In the genomic region with DNA sequence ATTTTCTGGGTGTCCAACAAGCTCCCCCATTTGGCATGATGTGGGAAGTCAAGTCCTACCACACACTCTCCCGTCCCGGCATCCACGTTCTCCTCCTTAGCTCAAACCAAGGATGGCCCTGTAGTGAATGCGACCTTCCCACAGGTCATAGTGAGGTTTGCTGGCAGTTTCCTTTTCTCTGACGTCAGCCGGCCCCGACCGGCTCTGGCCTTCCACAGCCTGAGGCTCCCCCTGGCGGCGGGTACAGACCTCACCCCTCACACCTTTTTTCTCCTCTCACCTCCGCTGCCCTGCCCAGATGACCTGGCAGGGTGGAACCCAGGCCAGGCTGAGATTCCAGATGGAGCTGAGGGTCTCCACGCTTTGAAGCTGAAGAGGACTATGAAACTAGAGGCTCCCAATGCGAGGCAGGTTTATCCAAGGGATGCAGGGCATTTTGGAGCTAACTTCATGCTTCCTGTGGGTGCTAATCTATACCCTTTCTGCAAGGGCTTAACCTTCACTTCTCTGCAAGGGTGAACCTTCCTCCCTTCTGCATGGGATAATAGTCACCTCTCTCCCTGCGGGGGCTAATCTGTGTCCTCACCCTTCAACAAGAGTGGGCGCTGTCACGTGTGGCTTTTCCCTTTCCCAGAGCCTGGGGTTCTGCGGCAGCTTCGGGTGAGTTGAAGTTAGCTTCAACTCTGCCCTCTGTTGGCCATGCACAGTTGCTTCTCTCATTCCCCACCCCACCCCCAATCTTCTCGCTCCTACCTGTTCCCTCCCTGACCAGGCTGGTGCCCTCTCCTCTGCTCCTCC, we compare ENCODE assay signal across 8 mouse cellular contexts. TPM values are rescaled to one million over a fixed set of nuclear protein-coding genes. Genes with fewer than 3 reads are reported as not detected.
DNase-seq lines count a peak whose midpoint lies in the region; ATAC-seq lines count a peak whose summit lies in the region.

No protein-coding gene starts in this region.

- intact Hi-C loops in gastrocnemius, postnatal 14 days (cut with DNase I; ENCODE audit: low total_unique reads), result loop anchor here (5.0 kb wide), 1 partner anchor 81 kb away; no protein-coding TSS in a partner anchor

- H3K4me1 ChIP-seq in hindbrain, embryonic 11.5 days (replicated peaks; ENCODE audit: control insufficient read depth, insufficient read depth, low read length), result no peaks in the 10 kb centered on the region
- no peaks in the 10 kb centered on the region for H3K4me1 ChIP-seq in hindbrain, embryonic 12.5 days
- peaks cover 7% of the 10 kb centered on the region for H3K4me1 ChIP-seq in limb, embryonic 10.5 days

- no peaks in the 10 kb centered on the region for H3K9me3 ChIP-seq in hindbrain, embryonic 11.5 days (ENCODE audit: control insufficient read depth, low read length)
- H3K9me3 ChIP-seq in hindbrain, embryonic 12.5 days (replicated peaks), result no peaks in the 10 kb centered on the region
- H3K9me3 ChIP-seq in limb, embryonic 10.5 days (replicated peaks), result no peaks in the 10 kb centered on the region

- no peaks in the 10 kb centered on the region for H3K36me3 ChIP-seq in hindbrain, embryonic 11.5 days (ENCODE audit: control insufficient read depth, insufficient read depth, low read length)
- H3K36me3 ChIP-seq in hindbrain, embryonic 12.5 days, result no peaks in the 10 kb centered on the region
- no peaks in the 10 kb centered on the region for H3K36me3 ChIP-seq in limb, embryonic 10.5 days

- 13% methylated on average over 19 of the region's 19 CpGs for WGBS in hindbrain, embryonic 11.5 days
- 6% methylated on average over 19 of the region's 19 CpGs for WGBS in hindbrain, embryonic 12.5 days
- WGBS in limb, embryonic 10.5 days, result 8% methylated on average over 19 of the region's 19 CpGs

- H3K9ac ChIP-seq in hindbrain, embryonic 11.5 days (ENCODE audit: low read depth, low read length), result no peak overlapping the region
- H3K9ac ChIP-seq in hindbrain, embryonic 12.5 days, result no peak overlapping the region

- no peak overlapping the region for H3K4me2 ChIP-seq in hindbrain, embryonic 11.5 days (replicated peaks; ENCODE audit: low read depth, low read length)
- no peak overlapping the region for H3K4me2 ChIP-seq in hindbrain, embryonic 12.5 days (replicated peaks)

- no peak overlapping the region for H3K4me3 ChIP-seq in hindbrain, embryonic 11.5 days (ENCODE audit: low read depth, low read length)
- H3K4me3 ChIP-seq in hindbrain, embryonic 12.5 days, result no peak overlapping the region
- H3K4me3 ChIP-seq in limb, embryonic 10.5 days, result no peak overlapping the region

- H3K27ac ChIP-seq in hindbrain, embryonic 11.5 days (ENCODE audit: low read depth, low read length), result no peak overlapping the region
- no peak overlapping the region for H3K27ac ChIP-seq in hindbrain, embryonic 12.5 days
- no peak overlapping the region for H3K27ac ChIP-seq in limb, embryonic 10.5 days

- peak; percentile 86 for DNase-seq in hindbrain, embryonic 11.5 days (ENCODE audit: low spot score)
- peak; percentile 61 for DNase-seq in cerebellum, adult 8-10 months
- peak; percentile 83 for DNase-seq in gastrocnemius, postnatal 14 days
- peak; percentile 76 for DNase-seq in kidney, adult 11 months
- DNase-seq in limb, embryonic 10.5 days (ENCODE audit: low spot score), result peak; percentile 88
- DNase-seq in monocyte, adult 2 months (ENCODE audit: low read depth in 1 of 2, low spot score in 2 of 2), result peak; percentile 41 to 75
- DNase-seq in spleen, postnatal 36 days (ENCODE audit: low spot score in 2 of 2), result peak; percentile 82 to 85

- no peak for ATAC-seq in hindbrain, embryonic 11.5 days (ENCODE audit: low FRiP score)
- ATAC-seq in hindbrain, embryonic 12.5 days (ENCODE audit: low FRiP score), result no peak

- H3K27me3 ChIP-seq in hindbrain, embryonic 11.5 days (ENCODE audit: control insufficient read depth, insufficient read depth, low read length), result no peaks in the 10 kb centered on the region
- H3K27me3 ChIP-seq in hindbrain, embryonic 12.5 days, result 0 out of 2 replicates have a peak, but pooled peaks cover 4% of the 10 kb centered on the region
- H3K27me3 ChIP-seq in limb, embryonic 10.5 days (ENCODE audit: low read depth, poor library complexity, severe bottlenecking), result no peaks in the 10 kb centered on the region; the same call in 1 of the 2 replicates

RNA-seq across cellular contexts. Expression of a gene that starts 5.5 kb away (rescaled TPM):
- polyA plus RNA-seq in hindbrain, embryonic 11.5 days (2014; fragmentation: Nextera tagmentation; extraction: Ambion mirVana), result not detected in 2 replicates
- polyA plus RNA-seq in hindbrain, embryonic 12.5 days (2016; fragmentation: Nextera tagmentation; extraction: Ambion mirVana), result not detected in 2 replicates
- not detected for total RNA-seq in gastrocnemius, postnatal 14 days (2021)
- not detected in 2 replicates for polyA plus RNA-seq in limb, embryonic 10.5 days (2016; fragmentation: Nextera tagmentation; extraction: Ambion mirVana)

RNA-seq across cellular contexts. Expression of a gene that starts 12.6 kb away (rescaled TPM):
- not detected in 2 replicates for polyA plus RNA-seq in hindbrain, embryonic 11.5 days (2014; fragmentation: Nextera tagmentation; extraction: Ambion mirVana)
- not detected in 2 replicates for polyA plus RNA-seq in hindbrain, embryonic 12.5 days (2016; fragmentation: Nextera tagmentation; extraction: Ambion mirVana)
- total RNA-seq in gastrocnemius, postnatal 14 days (2021), result not detected
- not detected in 2 replicates for polyA plus RNA-seq in limb, embryonic 10.5 days (2016; fragmentation: Nextera tagmentation; extraction: Ambion mirVana)

RNA-seq across cellular contexts. Expression of a gene that starts 17.9 kb away (rescaled TPM):
- polyA plus RNA-seq in hindbrain, embryonic 11.5 days (2014; fragmentation: Nextera tagmentation; extraction: Ambion mirVana), result not detected in 2 replicates
- not detected in 2 replicates for polyA plus RNA-seq in hindbrain, embryonic 12.5 days (2016; fragmentation: Nextera tagmentation; extraction: Ambion mirVana)
- not detected for total RNA-seq in gastrocnemius, postnatal 14 days (2021)
- polyA plus RNA-seq in limb, embryonic 10.5 days (2016; fragmentation: Nextera tagmentation; extraction: Ambion mirVana), result not detected in 2 replicates

RNA-seq across cellular contexts. Expression of a gene that starts 18.9 kb away (rescaled TPM):
- not detected in 2 replicates for polyA plus RNA-seq in hindbrain, embryonic 11.5 days (2014; fragmentation: Nextera tagmentation; extraction: Ambion mirVana)
- not detected in 2 replicates for polyA plus RNA-seq in hindbrain, embryonic 12.5 days (2016; fragmentation: Nextera tagmentation; extraction: Ambion mirVana)
- not detected for total RNA-seq in gastrocnemius, postnatal 14 days (2021)
- polyA plus RNA-seq in limb, embryonic 10.5 days (2016; fragmentation: Nextera tagmentation; extraction: Ambion mirVana), result not detected in 2 replicates
